Mouse (Mus musculus) megakaryocyte, adult 5-6 weeks (primary cell): ENCODE measurements around the gene Ccdc155. TPM values are rescaled to one million over a fixed set of nuclear protein-coding genes. Genes with fewer than 3 reads are reported as not detected.
A peak's percentile ranks its signal among the peaks of the same experiment; 100 is the strongest.

ENCODE experiments used
- ATAC-seq: 2 replicates; pipeline ENCODE4 v1.8.0; 2016; ENCODE audit warnings: mild to moderate bottlenecking, inconsistent platforms; ENCODE audit not compliant: poor library complexity, severe bottlenecking
- total RNA-seq, 2 experiments: library from RNA; stranded (forward) in 1 of 2; stranded (reverse) in 1 of 2; fragments of 153-499, 151-499 nt in 1 of 2; fragments of 221-1000, 200-1000 nt in 1 of 2; gene quantifications; 2 replicates each; pipeline versions ENCODE4 v1.2.3 to v1.2.4; 2015 to 2017

The Ccdc155 gene
- total RNA-seq, 2 experiments from 2014 or later = not detected

DNA sequence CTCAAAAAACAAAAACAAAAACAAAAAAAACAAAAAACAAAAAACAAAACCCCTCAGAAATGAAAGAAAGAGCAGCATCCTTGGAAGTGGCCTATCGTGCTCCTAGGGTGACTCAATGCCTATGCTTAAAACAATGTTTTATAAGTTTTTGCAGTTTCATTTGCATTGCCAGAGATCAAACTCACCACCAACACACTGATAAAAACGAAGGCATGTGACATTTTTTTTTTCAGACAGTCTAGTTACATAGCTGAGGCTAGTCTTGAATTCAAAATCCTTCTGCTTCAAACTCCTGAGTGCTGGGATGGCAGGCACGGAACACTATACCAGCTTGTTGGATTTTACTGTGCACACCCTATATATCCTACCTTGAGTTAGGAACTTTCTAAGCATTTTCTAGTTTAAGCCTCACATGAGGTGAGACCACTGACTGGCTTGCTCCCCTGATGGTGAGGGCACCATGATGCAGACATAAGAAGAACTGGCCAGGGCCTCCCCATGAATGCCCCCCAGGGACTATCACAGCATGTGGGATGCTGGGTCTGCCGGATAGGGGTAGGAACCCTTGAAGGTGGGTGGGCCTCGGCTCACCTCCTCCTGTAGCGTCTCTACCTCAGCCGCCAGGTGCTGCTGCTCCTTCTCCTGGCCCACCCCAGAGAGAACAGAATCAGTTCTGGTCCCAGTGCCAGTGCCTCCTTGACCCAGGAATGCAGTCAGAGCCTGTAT lies 11.9 kb downstream of the Ccdc155 start:
- ATAC-seq = no peak

DNA sequence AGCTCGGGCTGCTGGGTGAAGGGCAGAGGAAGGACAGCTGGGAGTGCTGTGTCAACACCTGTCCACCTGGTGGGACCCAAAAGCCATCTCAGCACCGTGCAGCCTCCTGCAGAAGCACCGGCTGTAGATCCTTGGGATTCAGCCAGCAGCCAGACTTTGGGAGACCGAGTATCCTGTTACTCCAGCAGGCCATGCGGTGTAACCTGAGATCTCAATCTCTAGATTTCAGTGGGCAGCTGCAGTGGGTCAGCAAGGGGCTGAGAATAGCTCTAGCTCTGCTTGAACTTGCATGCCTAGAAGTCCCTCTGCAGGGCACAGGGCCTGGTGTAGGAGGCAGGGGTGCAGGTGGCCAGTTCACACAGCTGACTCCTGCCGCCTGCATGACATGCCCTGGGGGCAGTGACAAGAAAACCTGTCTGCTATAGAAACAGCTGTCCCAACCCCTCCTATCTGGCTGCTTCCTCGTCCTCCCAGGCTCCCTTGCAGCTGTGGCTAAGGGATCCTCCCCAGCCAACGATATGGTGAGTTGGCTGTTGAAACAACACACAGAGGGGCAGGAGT lies 12.8 kb downstream of the Ccdc155 start:
- no peak for ATAC-seq

GRCm38 (mm10) chr7:45191161-45191560 lies 13.5 kb downstream of the Ccdc155 start:
- ATAC-seq = no peak

DNA sequence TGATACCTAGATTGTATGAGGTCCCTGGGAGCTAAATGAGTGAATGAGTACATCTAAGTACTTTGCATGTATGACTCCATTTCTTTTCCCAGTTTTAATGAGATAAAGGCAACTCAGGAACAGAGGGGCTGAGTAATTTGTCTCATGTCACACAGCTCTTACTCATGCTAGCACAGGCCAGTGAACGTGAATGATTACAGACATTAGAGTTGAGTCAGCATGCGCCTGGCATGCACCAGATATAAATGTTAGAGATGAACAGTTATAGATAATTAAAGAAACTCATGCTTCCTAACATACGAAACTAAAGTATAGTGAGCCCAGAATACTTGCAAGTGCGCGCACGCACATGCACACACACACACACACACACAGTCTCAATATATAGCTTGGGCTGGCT lies 14.5 kb downstream of the Ccdc155 start:
- ATAC-seq = no peak

DNA sequence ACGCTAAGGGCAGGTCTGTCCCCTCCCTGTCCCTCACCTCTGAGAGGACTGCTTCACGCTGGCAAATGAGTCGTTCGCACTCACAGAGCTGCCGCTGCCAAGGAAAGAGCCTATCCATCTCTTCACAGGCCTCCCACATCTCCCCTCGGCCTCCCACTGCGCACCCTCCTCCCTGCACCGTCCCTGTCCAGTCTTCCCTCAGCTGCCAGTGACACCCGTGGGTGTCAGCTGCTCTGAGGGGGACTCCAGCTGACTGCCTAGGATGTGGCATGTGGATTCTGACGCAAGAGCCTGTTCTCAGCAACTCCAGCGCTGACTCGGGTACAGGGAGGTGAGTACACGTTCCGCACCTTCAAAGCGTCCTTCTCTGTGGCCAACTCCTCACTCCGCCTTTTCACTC lies 15.1 kb downstream of the Ccdc155 start:
- no peak for ATAC-seq

- no peak for ATAC-seq
Observed at GRCm38 (mm10) chr7:45185921-45186320, 18.8 kb downstream of the Ccdc155 start.

GRCm38 (mm10) chr7:45183672-45184071 lies 21.0 kb downstream of the Ccdc155 start:
- no peak for ATAC-seq

DNA sequence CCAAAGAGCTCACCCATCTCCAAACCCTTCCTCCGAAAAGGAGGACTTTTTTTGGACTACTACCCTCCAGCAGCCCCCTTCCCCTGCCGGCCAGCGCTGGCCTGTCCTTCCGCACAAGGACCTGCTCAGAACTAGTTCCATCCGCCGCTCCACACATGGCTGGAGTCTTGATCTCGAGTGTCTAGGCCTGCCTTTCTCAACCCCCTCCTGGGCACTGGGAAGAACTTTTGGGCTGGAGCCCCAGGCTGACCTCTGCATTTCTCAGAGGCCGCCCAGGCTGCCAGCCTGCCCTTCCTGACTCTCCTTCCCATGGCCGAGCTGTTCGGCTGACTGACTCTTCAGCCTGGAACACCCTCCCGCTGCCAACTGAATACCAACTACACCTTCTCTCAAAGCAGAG lies 22.1 kb downstream of the Ccdc155 start:
- peak; percentile 17; the same call in 1 of the 2 replicates for ATAC-seq

- ATAC-seq = peak; percentile 96
Observed at GRCm38 (mm10) chr7:45182199-45182601, 22.5 kb downstream of the Ccdc155 start.

DNA sequence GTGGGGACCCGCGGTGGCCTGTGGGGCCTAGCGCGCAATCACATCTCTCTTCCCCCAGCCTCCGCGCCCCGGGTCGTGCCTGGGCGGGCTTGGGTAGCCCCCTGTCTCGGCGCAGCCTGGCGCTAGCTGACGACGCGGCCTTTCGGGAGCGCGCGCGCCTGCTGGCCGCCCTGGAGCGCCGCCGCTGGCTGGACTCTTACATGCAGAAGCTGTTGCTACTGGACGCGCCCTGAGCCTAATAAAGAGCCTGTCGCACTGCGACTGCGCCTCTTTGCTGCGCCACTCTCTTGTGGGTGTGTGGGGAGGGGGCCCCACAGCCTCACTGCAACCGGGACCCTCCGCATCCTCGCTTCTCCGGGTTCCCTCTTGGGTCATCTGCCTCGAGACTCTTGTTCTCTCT lies 23.2 kb downstream of the Ccdc155 start:
- no peak for ATAC-seq

- no peak for ATAC-seq
Observed at GRCm38 (mm10) chr7:45180896-45181477, 23.7 kb downstream of the Ccdc155 start, which contains the start of gene Pth2. Pth2 (plus strand) TSS chr7:45180995.

- no peak for ATAC-seq
Observed at GRCm38 (mm10) chr7:45179469-45179868, 25.2 kb downstream of the Ccdc155 start, which contains the start of gene Gfy. Gfy (minus strand) TSS chr7:45179569.

- no peak for ATAC-seq
Observed at GRCm38 (mm10) chr7:45178550-45178949, 26.1 kb downstream of the Ccdc155 start.

DNA sequence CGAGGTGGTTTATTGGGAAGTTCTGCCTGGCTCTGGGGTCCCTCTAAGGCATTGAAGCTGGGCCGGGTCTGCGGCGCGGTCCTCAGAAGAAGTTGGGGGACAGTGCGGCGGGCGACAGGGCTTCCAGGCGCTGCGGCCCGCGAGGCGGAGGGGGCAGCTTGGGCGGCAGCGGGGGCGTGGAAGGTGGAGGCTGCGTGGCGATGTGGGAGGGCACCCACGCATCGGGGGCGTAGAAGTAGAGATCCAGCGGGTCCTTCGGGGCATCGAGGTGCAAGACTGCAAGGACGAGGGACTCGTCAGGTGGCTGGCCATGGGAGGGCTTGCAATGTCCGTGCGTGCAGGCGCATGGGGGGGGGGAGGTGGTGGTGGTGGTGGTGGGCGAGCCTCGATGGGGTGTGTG lies 28.3 kb downstream of the Ccdc155 start:
- no peak for ATAC-seq

DNA sequence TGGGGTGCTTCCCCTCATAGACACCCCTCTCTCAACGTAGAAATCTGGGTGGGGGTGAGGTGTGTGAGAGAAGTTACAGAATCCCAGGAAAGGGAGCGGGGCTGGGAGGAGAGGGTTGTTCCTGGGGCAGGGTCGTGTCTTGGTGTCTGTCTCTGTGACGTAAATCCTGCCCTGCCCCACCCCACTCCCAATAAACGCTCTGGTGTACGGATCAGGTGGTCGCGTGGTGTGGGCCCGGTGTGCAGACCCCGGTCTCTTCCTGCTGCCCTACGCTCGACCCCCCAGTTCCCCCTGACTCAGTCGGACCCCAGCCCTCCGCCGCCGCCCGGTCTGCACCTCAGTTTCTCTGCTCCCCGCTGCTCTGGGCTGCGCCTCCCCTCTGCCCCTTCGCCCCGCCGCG lies 28.8 kb downstream of the Ccdc155 start:
- ATAC-seq = no peak

DNA sequence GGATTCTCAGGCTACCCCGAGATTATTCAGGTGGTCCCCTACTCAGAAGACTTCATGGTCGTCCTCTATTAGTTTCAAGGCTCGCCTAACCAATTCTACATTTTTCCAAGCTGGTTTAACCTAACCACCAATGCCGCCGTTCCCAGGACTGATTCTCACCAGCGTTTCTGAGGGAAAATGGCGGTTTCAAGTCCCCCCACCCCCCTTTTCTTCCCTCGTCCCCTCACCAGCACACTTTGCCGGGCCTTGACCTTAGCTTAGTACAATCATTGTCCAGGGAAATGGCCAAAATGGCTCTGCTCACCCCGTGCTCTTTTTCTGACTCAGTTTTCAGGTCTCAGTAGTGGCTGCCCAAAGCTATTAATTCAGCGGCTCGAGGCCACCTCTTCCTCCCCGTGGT lies 29.3 kb downstream of the Ccdc155 start:
- ATAC-seq = no peak

GRCm38 (mm10) chr7:45174567-45175280 lies 30.0 kb downstream of the Ccdc155 start:
- 0 out of 2 replicates have a peak, but pooled peaks have one; percentile 4 for ATAC-seq

DNA sequence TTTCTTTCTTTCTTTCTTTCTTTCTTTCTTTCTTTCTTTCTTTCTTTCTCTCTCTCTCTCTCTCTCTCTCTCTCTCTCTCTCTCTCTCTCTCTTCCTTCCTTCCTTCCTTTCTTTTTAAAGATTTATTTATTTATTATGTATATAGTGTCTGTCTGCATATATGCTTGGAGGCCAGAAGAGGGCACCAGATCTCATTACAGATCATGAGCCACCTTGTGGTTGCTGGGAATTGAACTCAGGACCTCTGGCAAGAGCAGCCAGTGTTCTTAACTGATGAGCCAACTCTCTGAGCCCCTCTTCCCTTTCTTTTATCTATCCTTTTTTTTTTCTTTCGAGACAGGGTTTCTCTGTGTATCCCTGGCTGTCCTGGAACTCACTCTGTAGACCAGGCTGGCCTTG lies 30.9 kb downstream of the Ccdc155 start:
- 0 out of 2 replicates have a peak, but pooled peaks have one; percentile 31 for ATAC-seq

GRCm38 (mm10) chr7:45172974-45173373 lies 31.7 kb downstream of the Ccdc155 start:
- ATAC-seq = peak; percentile 48

DNA sequence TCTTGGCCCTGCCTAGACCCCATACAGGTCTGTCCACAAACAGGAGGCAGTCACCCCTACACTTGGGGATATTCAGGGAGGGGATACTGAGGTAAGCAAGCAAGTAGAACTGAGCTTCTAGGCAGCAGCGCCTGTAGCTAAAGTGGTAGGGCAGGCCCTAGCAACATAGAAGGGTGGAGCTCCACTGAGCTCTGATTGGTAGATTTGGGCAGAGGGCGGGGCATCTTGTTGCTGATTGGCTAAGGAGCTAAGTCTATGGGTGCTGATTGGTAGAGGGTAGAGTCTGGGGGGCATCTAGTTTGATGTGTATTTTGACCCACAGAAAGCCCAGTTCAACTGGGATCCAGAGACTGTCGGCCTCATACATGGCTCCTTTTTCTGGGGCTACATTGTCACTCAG lies 35.2 kb downstream of the Ccdc155 start:
- no peak for ATAC-seq

DNA sequence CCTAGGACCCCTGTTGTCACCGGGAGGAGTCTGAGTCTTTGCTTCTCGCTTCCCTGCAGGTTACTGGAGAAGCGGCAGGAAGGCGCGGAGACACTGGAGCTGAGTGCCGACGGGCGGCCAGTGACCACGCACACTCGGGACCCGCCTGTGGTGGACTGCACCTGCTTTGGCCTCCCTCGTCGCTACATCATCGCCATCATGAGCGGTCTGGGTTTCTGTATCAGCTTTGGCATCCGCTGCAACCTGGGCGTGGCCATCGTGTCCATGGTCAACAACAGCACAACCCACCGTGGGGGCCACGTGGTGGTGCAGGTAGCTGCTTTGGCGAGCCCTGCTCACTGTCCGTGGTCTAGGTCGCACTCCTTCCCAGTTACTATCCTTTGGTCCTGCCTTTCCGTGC lies 36.0 kb downstream of the Ccdc155 start:
- ATAC-seq = no peak
